Mouse (Mus musculus) liver, embryonic 14.5 days (tissue): ENCODE results near the gene Grik5.

Source experiments
- CTCF ChIP-seq: IDR thresholded peaks from 2 replicates; pipeline ENCODE4 v1.5.1; 2016; ENCODE audit warnings: antibody characterized with exemption, low read depth, control low read depth
- EP300 ChIP-seq: IDR thresholded peaks from 2 replicates; pipeline ENCODE4 v1.6.1; 2016; ENCODE audit warnings: antibody characterized with exemption, low read depth

GRCm38 (mm10) chr7:25058836-25059235 lies 13.3 kb downstream of the Grik5 start:
- no peak for TF ChIP-seq CTCF
- TF ChIP-seq EP300, result no peak
